Mouse (Mus musculus) intestine, embryonic 16.5 days (tissue): ENCODE data around the gene Cenpf. TPM values are rescaled to one million over a fixed set of nuclear protein-coding genes. Genes with fewer than 3 reads are reported as not detected.

Experiments
- ATAC-seq: fragments of 200-750 bp; cut with Nextera tagmentation; 2 replicates; pipeline ENCODE4 v1.8.0; 2017; ENCODE audit warnings: moderate TSS enrichment, moderate library complexity
- H3K27ac ChIP-seq: fragments of 300-500 bp; sonication (generic); 2 replicates; pipeline ENCODE4 v1.5.1; 2014; ENCODE audit warnings: mild to moderate bottlenecking, low read length
- H3K27me3 ChIP-seq: fragments of 300-500 bp; sonication (generic); replicated peaks from 2 replicates; pipeline ENCODE4 v1.6.1; 2014; ENCODE audit warnings: low read length, control low read depth, mixed read lengths; ENCODE audit not compliant: control insufficient read depth, insufficient read depth
- H3K36me3 ChIP-seq: fragments of 300-500 bp; sonication (generic); 2 replicates; pipeline ENCODE4 v1.6.1; 2014; ENCODE audit warnings: low read length, control low read depth; ENCODE audit not compliant: control insufficient read depth, insufficient read depth
- H3K4me1 ChIP-seq: fragments of 300-500 bp; sonication (generic); 2 replicates; pipeline ENCODE4 v1.6.1; 2014; ENCODE audit warnings: low read length, control low read depth, mixed read lengths; ENCODE audit not compliant: control insufficient read depth, insufficient read depth
- H3K4me2 ChIP-seq: fragments of 300-500 bp; sonication (generic); 2 replicates; pipeline ENCODE4 v1.6.1; 2014; ENCODE audit warnings: low read depth, low read length, control low read depth
- H3K4me3 ChIP-seq: fragments of 300-500 bp; sonication (generic); 2 replicates; pipeline ENCODE4 v1.5.1; 2014; ENCODE audit warnings: mild to moderate bottlenecking, low read length
- H3K9ac ChIP-seq: fragments of 300-500 bp; sonication (generic); 2 replicates; pipeline ENCODE4 v1.6.1; 2014; ENCODE audit warnings: low read depth, low read length
- H3K9me3 ChIP-seq: fragments of 300-500 bp; sonication (generic); 2 replicates; pipeline ENCODE4 v1.6.1; 2016; ENCODE audit warnings: low read length, control low read depth; ENCODE audit not compliant: control insufficient read depth
- WGBS: fragments of 180-500 bp; shearing (Covaris S2); extraction: QIAGEN DNeasy Blood & Tissue Kit; methylation state at CpG from one replicate; pipeline ENCODE4 v1.1.7; 2014; 5-methylcytosine and 5-hydroxymethylcytosine counted together
- polyA plus RNA-seq: library from polyadenylated mRNA; unstranded; fragments of >200 nt; fragmentation: Nextera tagmentation; extraction: Ambion mirVana; gene quantifications from 2 replicates; pipeline ENCODE4 v1.2.1, GENCODE M21; 2015

Cenpf gene
- polyA plus RNA-seq, 1 experiment from 2014 or later = 54.7 TPM

DNA sequence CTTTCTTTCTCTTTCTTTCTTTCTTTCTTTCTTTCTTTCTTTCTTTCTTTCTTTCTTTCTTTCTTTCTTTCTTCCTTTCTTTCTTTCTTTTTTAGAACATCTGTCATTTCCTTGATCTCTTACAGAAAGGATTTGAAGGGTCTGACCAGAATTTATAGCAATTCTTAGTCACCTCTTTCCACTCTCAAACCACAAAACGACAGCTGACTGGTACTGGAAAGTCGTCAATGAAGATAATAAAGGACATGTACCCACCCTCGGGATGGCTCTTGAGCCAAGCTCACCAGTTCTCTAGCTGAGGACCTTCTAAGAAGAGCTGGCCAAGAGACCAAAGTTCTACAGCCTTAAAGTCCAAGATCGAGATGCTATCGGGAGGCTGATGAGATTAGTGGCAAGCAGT lies 30.7 kb upstream of the Cenpf start:
- 73% methylated on average over 5 of the region's 5 CpGs for WGBS
- Histone ChIP-seq H3K27ac (no peak overlapping the region), H3K9me3 (0 out of 2 replicates have a peak, but pooled peaks cover 6% of the 10 kb centered on the region), H3K4me1 (0 out of 2 replicates have a peak, but pooled peaks cover 4% of the 10 kb centered on the region), H3K4me2 (no peak overlapping the region), H3K36me3 (no peaks in the 10 kb centered on the region), H3K27me3 (no peaks in the 10 kb centered on the region), H3K9ac (no peak overlapping the region), H3K4me3 (no peak overlapping the region)
- no peak for ATAC-seq

- H3K9ac ChIP-seq = no peak overlapping the region
- ATAC-seq = no peak
- 84% methylated on average over 11 of the region's 11 CpGs for WGBS
- no peaks in the 10 kb centered on the region for H3K27me3 ChIP-seq
- 0 out of 2 replicates have a peak, but pooled peaks cover 6% of the 10 kb centered on the region for H3K9me3 ChIP-seq
- 0 out of 2 replicates have a peak, but pooled peaks cover 4% of the 10 kb centered on the region for H3K4me1 ChIP-seq
- no peak overlapping the region for H3K4me2 ChIP-seq
- H3K36me3 ChIP-seq = no peaks in the 10 kb centered on the region
- H3K27ac ChIP-seq = no peak overlapping the region
- H3K4me3 ChIP-seq = no peak overlapping the region
Measured at GRCm38 (mm10) chr1:189717546-189717945, 29.7 kb upstream of the Cenpf start.

- Histone ChIP-seq H3K4me2 (no peak overlapping the region), H3K9me3 (0 out of 2 replicates have a peak, but pooled peaks cover 6% of the 10 kb centered on the region), H3K4me1 (0 out of 2 replicates have a peak, but pooled peaks cover 4% of the 10 kb centered on the region), H3K27ac (no peak overlapping the region), H3K27me3 (no peaks in the 10 kb centered on the region), H3K4me3 (no peak overlapping the region), H3K9ac (no peak overlapping the region), H3K36me3 (no peaks in the 10 kb centered on the region)
- ATAC-seq = no peak
- 59% methylated on average over 19 of the region's 19 CpGs for WGBS
Measured at GRCm38 (mm10) chr1:189715915-189716797, 28.3 kb upstream of the Cenpf start.

DNA sequence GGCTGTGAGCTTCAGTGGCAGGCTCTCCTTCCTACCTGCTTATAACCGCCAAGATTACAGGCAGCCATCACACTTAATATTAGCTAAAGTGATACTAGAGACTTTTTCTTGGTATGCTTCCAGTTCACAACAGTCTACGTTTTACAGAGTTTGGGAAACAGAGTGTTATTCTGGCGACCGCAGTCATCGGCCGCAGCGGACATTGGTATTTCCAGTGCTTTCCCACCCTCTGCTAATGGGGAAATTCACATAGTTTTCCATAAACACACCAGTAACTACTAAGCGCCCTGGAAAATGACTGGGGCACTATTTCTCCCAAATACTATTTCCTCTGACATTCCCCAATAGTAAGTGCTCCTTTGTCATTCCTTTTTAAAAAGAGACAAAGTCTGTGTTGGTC lies 21.1 kb upstream of the Cenpf start:
- H3K4me3 ChIP-seq = no peak overlapping the region
- H3K4me2 ChIP-seq = no peak overlapping the region
- H3K36me3 ChIP-seq = no peaks in the 10 kb centered on the region
- no peak overlapping the region for H3K27ac ChIP-seq
- ATAC-seq = no peak
- WGBS = 69% methylated on average over 8 of the region's 8 CpGs
- no peaks in the 10 kb centered on the region for H3K27me3 ChIP-seq
- no peaks in the 10 kb centered on the region for H3K9me3 ChIP-seq
- no peak overlapping the region for H3K9ac ChIP-seq
- no peaks in the 10 kb centered on the region for H3K4me1 ChIP-seq

DNA sequence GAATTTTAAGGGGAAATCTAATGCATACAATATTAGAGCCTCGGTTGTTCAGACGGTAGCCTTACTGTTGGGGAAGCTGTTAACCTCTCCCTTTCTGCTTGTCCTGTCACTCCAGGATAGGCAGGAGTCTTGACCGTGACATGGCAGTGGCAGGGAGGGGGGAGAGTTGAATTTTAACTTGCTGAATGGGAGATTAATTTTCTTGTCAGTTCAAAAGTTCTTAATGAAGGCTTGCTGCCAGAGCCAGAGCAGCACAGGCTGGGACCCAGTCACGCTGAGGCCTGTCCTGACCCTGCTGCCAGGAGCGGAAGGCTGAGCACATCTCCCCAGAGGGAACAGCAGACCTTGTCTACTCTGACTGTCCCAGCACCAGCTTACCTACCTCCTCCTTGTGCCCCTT lies 19.5 kb upstream of the Cenpf start:
- no peak overlapping the region for H3K4me2 ChIP-seq
- no peaks in the 10 kb centered on the region for H3K9me3 ChIP-seq
- no peak overlapping the region for H3K4me3 ChIP-seq
- no peaks in the 10 kb centered on the region for H3K4me1 ChIP-seq
- WGBS = 41% methylated on average over 5 of the region's 5 CpGs
- H3K27me3 ChIP-seq = no peaks in the 10 kb centered on the region
- H3K9ac ChIP-seq = no peak overlapping the region
- ATAC-seq = peak; percentile 59
- no peak overlapping the region for H3K27ac ChIP-seq
- H3K36me3 ChIP-seq = no peaks in the 10 kb centered on the region

GRCm38 (mm10) chr1:189707014-189707413 lies 19.1 kb upstream of the Cenpf start:
- Histone ChIP-seq H3K4me3 (no peak overlapping the region), H3K9me3 (no peaks in the 10 kb centered on the region), H3K27me3 (no peaks in the 10 kb centered on the region), H3K9ac (no peak overlapping the region), H3K36me3 (no peaks in the 10 kb centered on the region), H3K27ac (no peak overlapping the region), H3K4me2 (no peak overlapping the region), H3K4me1 (no peaks in the 10 kb centered on the region)
- no peak for ATAC-seq

- no peak overlapping the region for H3K27ac ChIP-seq
Measured at GRCm38 (mm10) chr1:189706040-189706645, 18.3 kb upstream of the Cenpf start.

GRCm38 (mm10) chr1:189703591-189703990 lies 15.7 kb upstream of the Cenpf start:
- H3K27me3 ChIP-seq = no peaks in the 10 kb centered on the region
- no peak overlapping the region for H3K9ac ChIP-seq
- H3K36me3 ChIP-seq = no peaks in the 10 kb centered on the region
- no peak overlapping the region for H3K4me3 ChIP-seq
- ATAC-seq = no peak
- H3K27ac ChIP-seq = no peak overlapping the region
- H3K4me2 ChIP-seq = no peak overlapping the region
- H3K4me1 ChIP-seq = no peaks in the 10 kb centered on the region
- no peaks in the 10 kb centered on the region for H3K9me3 ChIP-seq
- WGBS = 72% methylated on average over 7 of the region's 7 CpGs

More at GRCm38 (mm10) chr1:189706040-189706645, 18.3 kb upstream of the Cenpf start:
- H3K9ac ChIP-seq = no peak overlapping the region
- H3K4me1 ChIP-seq = no peaks in the 10 kb centered on the region
- H3K4me2 ChIP-seq = no peak overlapping the region
- ATAC-seq = no peak
- no peaks in the 10 kb centered on the region for H3K9me3 ChIP-seq
- 61% methylated on average over 12 of the region's 12 CpGs for WGBS
- H3K27me3 ChIP-seq = no peaks in the 10 kb centered on the region
- no peaks in the 10 kb centered on the region for H3K36me3 ChIP-seq
- no peak overlapping the region for H3K4me3 ChIP-seq

DNA sequence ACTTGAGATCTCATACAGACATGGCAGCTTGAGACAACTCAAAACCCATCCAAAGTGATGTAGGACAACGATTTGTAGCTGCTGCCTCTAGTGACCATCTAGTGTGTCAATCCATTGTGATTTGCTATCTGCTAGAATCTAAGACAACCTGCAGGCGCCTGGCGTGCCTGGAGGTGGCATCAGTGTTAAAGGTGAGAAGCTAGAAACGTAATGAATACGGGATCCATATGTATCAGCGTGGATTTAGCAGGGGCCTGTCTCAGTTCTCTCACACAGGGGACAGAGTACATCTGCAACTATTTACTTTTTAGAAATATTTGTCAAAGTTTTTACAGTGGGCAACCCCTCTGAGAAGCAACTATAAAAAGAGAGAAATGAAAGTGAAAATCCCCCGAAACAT lies 15.3 kb upstream of the Cenpf start:
- H3K27ac ChIP-seq = no peak overlapping the region
- H3K4me1 ChIP-seq = no peaks in the 10 kb centered on the region
- ATAC-seq = 0 out of 2 replicates have a peak, but pooled peaks have one; percentile 35
- H3K9me3 ChIP-seq = no peaks in the 10 kb centered on the region
- no peak overlapping the region for H3K4me2 ChIP-seq
- no peaks in the 10 kb centered on the region for H3K27me3 ChIP-seq
- H3K4me3 ChIP-seq = no peak overlapping the region
- no peak overlapping the region for H3K9ac ChIP-seq
- 37% methylated on average over 7 of the region's 7 CpGs for WGBS
- no peaks in the 10 kb centered on the region for H3K36me3 ChIP-seq
